Mouse (Mus musculus) lung, postnatal 0 days (tissue): ENCODE results near the gene Dnm3. TPM values are rescaled to one million over a fixed set of nuclear protein-coding genes. Genes with fewer than 3 reads are reported as not detected.

Source experiments
- ATAC-seq: fragments of 200-750 bp; cut with Nextera tagmentation; 2 replicates; pipeline ENCODE4 v1.8.0; 2017; ENCODE audit warnings: moderate library complexity
- DNase-seq: peaks from one replicate; pipeline ENCODE4 v3.0.0-alpha.2; 2016; ENCODE audit warnings: low spot score
- H3K27ac ChIP-seq: fragments of 300-500 bp; sonication (generic); 2 replicates; pipeline ENCODE4 v1.5.1; 2014; ENCODE audit warnings: antibody characterized with exemption, mild to moderate bottlenecking, low read length, mixed read lengths
- H3K27me3 ChIP-seq: fragments of 300-500 bp; sonication (generic); replicated peaks from 2 replicates; pipeline ENCODE4 v1.6.1; 2014; ENCODE audit warnings: low read length, mixed read lengths; ENCODE audit not compliant: insufficient read depth
- H3K36me3 ChIP-seq: fragments of 300-500 bp; sonication (generic); 2 replicates; pipeline ENCODE4 v1.6.1; 2014; ENCODE audit warnings: low read length, mixed read lengths; ENCODE audit not compliant: insufficient read depth
- H3K4me1 ChIP-seq: fragments of 300-500 bp; sonication (generic); 2 replicates; pipeline ENCODE4 v1.6.1; 2014; ENCODE audit warnings: antibody characterized with exemption, low read depth, low read length, mixed read lengths; ENCODE audit not compliant: insufficient read depth
- H3K4me2 ChIP-seq: fragments of 300-500 bp; sonication (generic); replicated peaks from 2 replicates; pipeline ENCODE4 v1.6.1; 2014; ENCODE audit warnings: low read depth, mild to moderate bottlenecking, low read length, moderate library complexity, mixed read lengths
- H3K4me3 ChIP-seq: fragments of 300-500 bp; sonication (generic); 2 replicates; pipeline ENCODE4 v1.5.1; 2014; ENCODE audit warnings: low read depth, low read length
- H3K9ac ChIP-seq: fragments of 300-500 bp; sonication (generic); replicated peaks from 2 replicates; pipeline ENCODE4 v1.6.1; 2014; ENCODE audit warnings: low read depth, mild to moderate bottlenecking
- H3K9me3 ChIP-seq: fragments of 300-500 bp; sonication (generic); 2 replicates; pipeline ENCODE4 v1.6.1; 2016; ENCODE audit warnings: low read length, mixed read lengths
- CTCF ChIP-seq: IDR thresholded peaks from 2 replicates; pipeline ENCODE4 v1.5.1; 2016; ENCODE audit warnings: antibody characterized with exemption, mild to moderate bottlenecking
- EP300 ChIP-seq: IDR thresholded peaks from 2 replicates; pipeline ENCODE4 v1.6.1; 2016; ENCODE audit warnings: antibody characterized with exemption, mild to moderate bottlenecking, control low read depth
- WGBS: fragments of 180-500 bp; shearing (Covaris S2); extraction: QIAGEN DNeasy Blood & Tissue Kit; methylation state at CpG from one replicate; pipeline ENCODE4 v1.1.7; 2014; 5-methylcytosine and 5-hydroxymethylcytosine counted together
- polyA plus RNA-seq: library from polyadenylated mRNA; unstranded; fragments of >200 nt; fragmentation: Nextera tagmentation; extraction: Ambion mirVana; gene quantifications from 2 replicates; pipeline ENCODE4 v1.2.1, GENCODE M21; 2015

Dnm3 gene
- 3.4 and 4.0 TPM in 2 replicates for polyA plus RNA-seq

- H3K4me3 ChIP-seq: peak within 1 kb of the TSS; percentile 56
- ATAC-seq (peak; percentile 99), DNase-seq (peak; percentile 96)
Measured at GRCm38 (mm10) chr1:162477246-162478209, at the start of gene Dnm3. Dnm3 (minus strand) TSS chr1:162478034.

GRCm38 (mm10) chr1:162515116-162515515 is 37.3 kb upstream of the Dnm3 start:
- Histone ChIP-seq H3K27me3 (no peaks in the 10 kb centered on the region), H3K36me3 (no peaks in the 10 kb centered on the region), H3K9ac (no peak overlapping the region), H3K4me1 (no peaks in the 10 kb centered on the region), H3K27ac (no peak overlapping the region), H3K4me2 (no peak overlapping the region), H3K9me3 (no peaks in the 10 kb centered on the region), H3K4me3 (no peak overlapping the region)
- DNase-seq (no peak), ATAC-seq (no peak)
- 78% methylated on average over 1 of the region's 1 CpGs for WGBS
- TF ChIP-seq CTCF (no peak), EP300 (no peak)

More at GRCm38 (mm10) chr1:162477246-162478209, at the start of gene Dnm3:
- TF ChIP-seq EP300 (no peak), CTCF (peak; percentile 62)
- Histone ChIP-seq H3K4me2 (peak within 1 kb of the TSS; percentile 97), H3K4me1 (no peaks in the 10 kb centered on the region), H3K27me3 (no peaks in the 10 kb centered on the region), H3K27ac (no peak within 1 kb of the TSS), H3K9me3 (no peaks in the 10 kb centered on the region), H3K9ac (0 out of 2 replicates have a peak within 1 kb of the TSS, but pooled peaks have one; percentile 36), H3K36me3 (no peaks in the 10 kb centered on the region)
- WGBS: under 1% methylated on average over 49 of the region's 56 CpGs

- Histone ChIP-seq H3K4me2 (no peak overlapping the region), H3K27ac (no peak overlapping the region), H3K4me1 (no peaks in the 10 kb centered on the region), H3K4me3 (no peak overlapping the region), H3K27me3 (no peaks in the 10 kb centered on the region), H3K9ac (no peak overlapping the region), H3K36me3 (no peaks in the 10 kb centered on the region), H3K9me3 (no peaks in the 10 kb centered on the region)
- DNase-seq (no peak), ATAC-seq (no peak)
- TF ChIP-seq CTCF (no peak), EP300 (no peak)
- 65% methylated on average over 2 of the region's 2 CpGs for WGBS
Measured at GRCm38 (mm10) chr1:162510013-162510356, 32.2 kb upstream of the Dnm3 start.

- no peaks in the 10 kb centered on the region for H3K9me3 ChIP-seq
- no peaks in the 10 kb centered on the region for H3K36me3 ChIP-seq
- no peak overlapping the region for H3K4me3 ChIP-seq
- H3K4me2 ChIP-seq: no peak overlapping the region
- no peak overlapping the region for H3K9ac ChIP-seq
- no peaks in the 10 kb centered on the region for H3K4me1 ChIP-seq
- TF ChIP-seq CTCF (no peak), EP300 (peak; percentile 32; the same call in 1 of the 2 replicates)
- no peaks in the 10 kb centered on the region for H3K27me3 ChIP-seq
- no peak overlapping the region for H3K27ac ChIP-seq
- peak; percentile 79 for DNase-seq
- 29% methylated on average over 12 of the region's 12 CpGs for WGBS
- ATAC-seq: peak; percentile 89
Measured at GRCm38 (mm10) chr1:162509329-162510012, 31.6 kb upstream of the Dnm3 start.

- no peak overlapping the region for H3K4me3 ChIP-seq
Measured at GRCm38 (mm10) chr1:162508211-162509005, 30.6 kb upstream of the Dnm3 start.

More at GRCm38 (mm10) chr1:162508211-162509005, 30.6 kb upstream of the Dnm3 start:
- DNase-seq (no peak), ATAC-seq (no peak)
- H3K4me2 ChIP-seq: no peak overlapping the region
- no peak overlapping the region for H3K27ac ChIP-seq
- H3K36me3 ChIP-seq: no peaks in the 10 kb centered on the region
- H3K9ac ChIP-seq: no peak overlapping the region
- WGBS: 56% methylated on average over 4 of the region's 4 CpGs
- H3K4me1 ChIP-seq: no peaks in the 10 kb centered on the region
- H3K9me3 ChIP-seq: no peaks in the 10 kb centered on the region
- TF ChIP-seq EP300 (no peak), CTCF (no peak)
- no peaks in the 10 kb centered on the region for H3K27me3 ChIP-seq
